In the genomic region with DNA sequence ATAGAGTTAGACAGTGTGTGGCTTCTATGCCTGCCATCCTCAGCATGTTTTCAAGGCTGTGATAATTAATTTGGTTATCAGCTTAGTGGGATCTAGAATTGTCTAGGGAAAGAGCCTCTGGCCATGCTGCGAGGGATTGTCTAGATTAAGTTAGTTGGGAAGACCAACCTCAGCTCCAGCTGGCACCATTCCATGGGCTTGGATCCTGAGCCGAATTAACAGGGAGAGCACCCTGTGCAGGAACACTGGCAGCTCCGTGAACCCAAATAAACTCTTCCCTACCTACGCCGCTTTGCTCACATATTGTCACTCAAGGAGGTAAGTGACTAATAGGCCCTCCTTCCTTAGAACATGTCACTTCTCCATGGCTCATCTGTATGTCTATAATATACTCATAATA, we compare ENCODE assay signal across 21 mouse cellular contexts.
A peak's percentile ranks its signal among the peaks of the same experiment; 100 is the strongest.
DNase-seq lines count a peak whose midpoint lies in the region; ATAC-seq lines count a peak whose summit lies in the region.
"Had no signal": no experiment of that assay in that cellular context is flagged by ENCODE, and none has a peak within 500 bp of the region (broad histone marks: within the 10 kb centered on the region; RNA-seq: fewer than 3 reads in every experiment).

No protein-coding gene starts in this region.

- DNase-seq in cerebellum, postnatal 14 days, result peak; percentile 30 to 32
- no peak for DNase-seq in cerebellum, adult 11 months
- DNase-seq in hindbrain, embryonic 10.5 days (ENCODE audit: low spot score), result no peak
- peak; percentile 35 for DNase-seq in right cerebral cortex, postnatal 14 days
- no peak for DNase-seq in right cerebral cortex, adult 18-20 months
- peak; percentile 21 for DNase-seq in retina, postnatal 7 days (ENCODE audit: low read depth, low spot score)
- DNase-seq: cerebellum, adult 2 months; forebrain, postnatal 0 days; kidney, adult 11 months; kidney, postnatal 4 days; liver, postnatal 0 days; lung, postnatal 10 days had no signal

- 78% methylated on average over 5 of the region's 5 CpGs for WGBS in hindbrain, embryonic 13.5 days
- 93% methylated on average over 5 of the region's 5 CpGs for WGBS in hindbrain, embryonic 10.5 days

- H3K4me2 ChIP-seq in hindbrain, embryonic 13.5 days, result no peak overlapping the region
- H3K4me2 ChIP-seq: hindbrain, embryonic 12.5 days; limb, embryonic 12.5 days; liver, embryonic 11.5 days; midbrain, embryonic 12.5 days had no signal

- H3K27me3 ChIP-seq in hindbrain, embryonic 13.5 days, result no peaks in the 10 kb centered on the region
- no peaks in the 10 kb centered on the region for H3K27me3 ChIP-seq in hindbrain, embryonic 10.5 days (ENCODE audit: insufficient read depth, poor library complexity, severe bottlenecking)
- H3K27me3 ChIP-seq: hindbrain, embryonic 12.5 days; limb, embryonic 12.5 days; midbrain, embryonic 12.5 days had no signal

- 0 out of 2 replicates have a peak overlapping the region, but pooled peaks have one; percentile 0 for H3K27ac ChIP-seq in hindbrain, embryonic 13.5 days
- H3K27ac ChIP-seq in hindbrain, embryonic 10.5 days, result no peak overlapping the region
- H3K27ac ChIP-seq: embryonic facial prominence, embryonic 10.5 days; heart, embryonic 10.5 days; hindbrain, embryonic 12.5 days; limb, embryonic 12.5 days; midbrain, embryonic 12.5 days; stomach, postnatal 0 days had no signal

- peaks cover 15% of the 10 kb centered on the region for H3K4me1 ChIP-seq in hindbrain, embryonic 13.5 days (replicated peaks)
- no peaks in the 10 kb centered on the region for H3K4me1 ChIP-seq in hindbrain, embryonic 10.5 days (replicated peaks)
- H3K4me1 ChIP-seq: hindbrain, embryonic 12.5 days; midbrain, embryonic 12.5 days had no signal

- no peak overlapping the region for H3K4me3 ChIP-seq in hindbrain, embryonic 13.5 days
- H3K4me3 ChIP-seq in hindbrain, embryonic 10.5 days, result no peak overlapping the region
- H3K4me3 ChIP-seq: embryonic facial prominence, embryonic 10.5 days; heart, embryonic 10.5 days; hindbrain, embryonic 12.5 days; limb, embryonic 12.5 days; midbrain, embryonic 12.5 days had no signal

- H3K9me3 ChIP-seq in hindbrain, embryonic 13.5 days, result no peaks in the 10 kb centered on the region
- H3K9me3 ChIP-seq in hindbrain, embryonic 10.5 days, result no peaks in the 10 kb centered on the region
- H3K9me3 ChIP-seq: embryonic facial prominence, embryonic 10.5 days; heart, embryonic 10.5 days; hindbrain, embryonic 12.5 days; limb, embryonic 12.5 days; midbrain, embryonic 12.5 days had no signal

- no peak overlapping the region for H3K9ac ChIP-seq in hindbrain, embryonic 13.5 days
- H3K9ac ChIP-seq: forebrain, postnatal 0 days; hindbrain, embryonic 12.5 days; limb, embryonic 12.5 days; liver, postnatal 0 days; midbrain, embryonic 12.5 days had no signal

- ATAC-seq in hindbrain, embryonic 13.5 days (ENCODE audit: low FRiP score), result no peak
- ATAC-seq: CD4-positive, CD25-positive, alpha-beta regulatory T cell, adult 4 months; forebrain, postnatal 0 days; liver, postnatal 0 days had no signal

- peaks cover 33% of the 10 kb centered on the region for H3K36me3 ChIP-seq in hindbrain, embryonic 13.5 days
- H3K36me3 ChIP-seq in hindbrain, embryonic 10.5 days, result peaks cover 46% of the 10 kb centered on the region

Comparison
In these comparisons a context has a peak if more than half of its experiments do, and no peak if none do; other contexts are left out.
1. DNase-seq: peak in cerebellum, postnatal 14 days (2 of 2), right cerebral cortex, postnatal 14 days (single experiment) and retina, postnatal 7 days (single experiment); none in cerebellum, adult 11 months (single experiment), hindbrain, embryonic 10.5 days (single experiment) and right cerebral cortex, adult 18-20 months (single experiment).